Mouse (Mus musculus) embryonic facial prominence, embryonic 14.5 days (tissue): Measurements from ENCODE around the gene Itga4. TPM values are rescaled to one million over a fixed set of nuclear protein-coding genes. Genes with fewer than 3 reads are reported as not detected.

Experiments used
- ATAC-seq: fragments of 200-750 bp; cut with Nextera tagmentation; 2 replicates; pipeline ENCODE4 v1.8.0; 2017; ENCODE audit warnings: low read depth, moderate number of reproducible peaks, moderate TSS enrichment
- DNase-seq: peaks from one replicate; pipeline ENCODE4 v3.0.0-alpha.2; 2015; ENCODE audit warnings: low spot score
- H3K27ac ChIP-seq: fragments of 300-500 bp; sonication (generic); replicated peaks from 2 replicates; pipeline ENCODE4 v1.5.1; 2014; ENCODE audit warnings: low read depth, mild to moderate bottlenecking, low read length, moderate library complexity
- H3K27me3 ChIP-seq: fragments of 300-500 bp; sonication (generic); replicated peaks from 2 replicates; pipeline ENCODE4 v1.6.1; 2014; ENCODE audit warnings: low read length; ENCODE audit not compliant: control insufficient read depth, insufficient read depth
- H3K36me3 ChIP-seq: fragments of 300-500 bp; sonication (generic); 2 replicates; pipeline ENCODE4 v1.6.1; 2014; ENCODE audit warnings: low read length, mixed read lengths; ENCODE audit not compliant: control insufficient read depth, insufficient read depth
- H3K4me1 ChIP-seq: fragments of 300-500 bp; sonication (generic); 2 replicates; pipeline ENCODE4 v1.6.1; 2014; ENCODE audit warnings: antibody characterized with exemption, low read length; ENCODE audit not compliant: control insufficient read depth, insufficient read depth
- H3K4me2 ChIP-seq: fragments of 300-500 bp; sonication (generic); 2 replicates; pipeline ENCODE4 v1.6.1; 2014; ENCODE audit warnings: low read depth, mild to moderate bottlenecking, low read length, moderate library complexity, mixed read lengths
- H3K4me3 ChIP-seq: fragments of 300-500 bp; sonication (generic); 2 replicates; pipeline ENCODE4 v1.5.1; 2014; ENCODE audit warnings: low read depth, mild to moderate bottlenecking, low read length
- H3K9ac ChIP-seq: fragments of 300-500 bp; sonication (generic); 2 replicates; pipeline ENCODE4 v1.6.1; 2014; ENCODE audit warnings: low read depth, mild to moderate bottlenecking, low read length, moderate library complexity, mixed read lengths
- H3K9me3 ChIP-seq: fragments of 300-500 bp; sonication (generic); 2 replicates; pipeline ENCODE4 v1.6.1; 2016; ENCODE audit warnings: low read length; ENCODE audit not compliant: control insufficient read depth
- WGBS: fragments of 180-500 bp; shearing (Covaris S2); extraction: QIAGEN DNeasy Blood & Tissue Kit; methylation state at CpG from one replicate; pipeline ENCODE4 v1.1.7; 2014; 5-methylcytosine and 5-hydroxymethylcytosine counted together
- polyA plus RNA-seq: library from polyadenylated mRNA; unstranded; fragments of >200 nt; fragmentation: Nextera tagmentation; extraction: Ambion mirVana; gene quantifications from 2 replicates; pipeline ENCODE4 v1.2.1, GENCODE M21; 2014

The Itga4 gene
- polyA plus RNA-seq, 1 experiment from 2014 or later = 14.1 TPM

GRCm38 (mm10) chr2:79256376-79256775, 1.1 kb downstream of the Itga4 start:
- WGBS = 52% methylated on average over 1 of the region's 1 CpGs
- ATAC-seq (no peak), DNase-seq (no peak)
- peak overlapping the region; percentile 39; the same call in 1 of the 2 replicates for H3K27ac ChIP-seq
- H3K4me2 ChIP-seq = peak overlapping the region; percentile 95
- no peaks in the 10 kb centered on the region for H3K27me3 ChIP-seq
- H3K9me3 ChIP-seq = no peaks in the 10 kb centered on the region
- peaks cover 15% of the 10 kb centered on the region for H3K4me1 ChIP-seq
- H3K36me3 ChIP-seq = no peaks in the 10 kb centered on the region
- H3K4me3 ChIP-seq = peak overlapping the region; percentile 53
- H3K9ac ChIP-seq = peak overlapping the region; percentile 66

GRCm38 (mm10) chr2:79256880-79257279, 1.7 kb downstream of the Itga4 start:
- Histone ChIP-seq H3K4me1 (peaks cover 15% of the 10 kb centered on the region), H3K9ac (no peak overlapping the region), H3K4me3 (peak overlapping the region; percentile 53), H3K9me3 (no peaks in the 10 kb centered on the region), H3K27ac (no peak overlapping the region), H3K4me2 (peak overlapping the region; percentile 95), H3K27me3 (no peaks in the 10 kb centered on the region), H3K36me3 (no peaks in the 10 kb centered on the region)
- 11% methylated on average over 4 of the region's 4 CpGs for WGBS
- ATAC-seq (no peak), DNase-seq (no peak)

- H3K36me3 ChIP-seq = no peaks in the 10 kb centered on the region
- no peak for DNase-seq
- H3K4me1 ChIP-seq = peaks cover 15% of the 10 kb centered on the region
- H3K4me3 ChIP-seq = no peak overlapping the region; the same call in 1 of the 2 replicates
- H3K9ac ChIP-seq = no peak overlapping the region
- H3K9me3 ChIP-seq = no peaks in the 10 kb centered on the region
- ATAC-seq = no peak
- 72% methylated on average over 4 of the region's 4 CpGs for WGBS
- H3K27me3 ChIP-seq = no peaks in the 10 kb centered on the region
- H3K27ac ChIP-seq = no peak overlapping the region
- peak overlapping the region; percentile 95; the same call in 1 of the 2 replicates for H3K4me2 ChIP-seq
These were observed 2.2 kb downstream of the Itga4 start for GRCm38 (mm10) chr2:79257411-79257810.

- 57% methylated on average over 4 of the region's 4 CpGs for WGBS
- H3K27me3 ChIP-seq = no peaks in the 10 kb centered on the region
- ATAC-seq (no peak), DNase-seq (no peak)
- H3K36me3 ChIP-seq = no peaks in the 10 kb centered on the region
- H3K9ac ChIP-seq = no peak overlapping the region
- no peak overlapping the region for H3K4me2 ChIP-seq
- H3K9me3 ChIP-seq = no peaks in the 10 kb centered on the region
- peaks cover 15% of the 10 kb centered on the region for H3K4me1 ChIP-seq
- no peak overlapping the region for H3K27ac ChIP-seq
- H3K4me3 ChIP-seq = no peak overlapping the region
These were observed 4.1 kb downstream of the Itga4 start for GRCm38 (mm10) chr2:79259326-79259725.

- Histone ChIP-seq H3K27me3 (no peaks in the 10 kb centered on the region), H3K4me3 (no peak overlapping the region), H3K9me3 (no peaks in the 10 kb centered on the region), H3K36me3 (no peaks in the 10 kb centered on the region), H3K9ac (no peak overlapping the region), H3K27ac (no peak overlapping the region), H3K4me2 (no peak overlapping the region), H3K4me1 (no peaks in the 10 kb centered on the region)
- ATAC-seq = no peak
- no peak for DNase-seq
- 55% methylated on average over 4 of the region's 4 CpGs for WGBS
These were observed 10.4 kb downstream of the Itga4 start for GRCm38 (mm10) chr2:79265665-79266064.

- H3K27ac ChIP-seq = no peak overlapping the region
- H3K27me3 ChIP-seq = no peaks in the 10 kb centered on the region
- H3K9ac ChIP-seq = no peak overlapping the region
- no peaks in the 10 kb centered on the region for H3K9me3 ChIP-seq
- DNase-seq = no peak
- H3K4me2 ChIP-seq = no peak overlapping the region
- WGBS = 91% methylated on average over 3 of the region's 3 CpGs
- H3K4me3 ChIP-seq = no peak overlapping the region
- no peak for ATAC-seq
- no peaks in the 10 kb centered on the region for H3K4me1 ChIP-seq
- H3K36me3 ChIP-seq = no peaks in the 10 kb centered on the region
These were observed 11.3 kb downstream of the Itga4 start for GRCm38 (mm10) chr2:79266480-79266879.

GRCm38 (mm10) chr2:79267181-79267580, 12.0 kb downstream of the Itga4 start:
- Histone ChIP-seq H3K9me3 (no peaks in the 10 kb centered on the region), H3K36me3 (no peaks in the 10 kb centered on the region), H3K9ac (no peak overlapping the region), H3K27ac (no peak overlapping the region), H3K4me1 (no peaks in the 10 kb centered on the region), H3K27me3 (no peaks in the 10 kb centered on the region), H3K4me2 (no peak overlapping the region), H3K4me3 (no peak overlapping the region)
- ATAC-seq (no peak), DNase-seq (no peak)
- WGBS = 96% methylated on average over 3 of the region's 3 CpGs

- WGBS = 64% methylated on average over 4 of the region's 4 CpGs
- no peak for ATAC-seq
- Histone ChIP-seq H3K36me3 (no peaks in the 10 kb centered on the region), H3K4me3 (no peak overlapping the region), H3K9me3 (no peaks in the 10 kb centered on the region), H3K9ac (no peak overlapping the region), H3K27ac (no peak overlapping the region), H3K4me2 (no peak overlapping the region), H3K4me1 (no peaks in the 10 kb centered on the region), H3K27me3 (no peaks in the 10 kb centered on the region)
- no peak for DNase-seq
These were observed 13.6 kb downstream of the Itga4 start for GRCm38 (mm10) chr2:79268863-79269262.

- WGBS = 52% methylated on average over 3 of the region's 3 CpGs
- Histone ChIP-seq H3K27ac (no peak overlapping the region), H3K4me3 (no peak overlapping the region), H3K36me3 (no peaks in the 10 kb centered on the region), H3K4me1 (no peaks in the 10 kb centered on the region), H3K27me3 (no peaks in the 10 kb centered on the region), H3K4me2 (no peak overlapping the region), H3K9ac (no peak overlapping the region), H3K9me3 (no peaks in the 10 kb centered on the region)
- ATAC-seq = no peak
- no peak for DNase-seq
These were observed 14.9 kb downstream of the Itga4 start for GRCm38 (mm10) chr2:79270034-79270535.
